Mouse (Mus musculus) hindbrain, postnatal 0 days (tissue): ENCODE measurements around the gene Tbc1d30. TPM values are rescaled to one million over a fixed set of nuclear protein-coding genes. Genes with fewer than 3 reads are reported as not detected.

Experiments used
- ATAC-seq: fragments of 200-750 bp; cut with Nextera tagmentation; 2 replicates; pipeline ENCODE4 v1.8.0; 2017; ENCODE audit warnings: mild to moderate bottlenecking, moderate TSS enrichment, moderate library complexity
- DNase-seq: peaks from one replicate; pipeline ENCODE4 v3.0.0-alpha.2; 2015; ENCODE audit warnings: low spot score
- H3K27ac ChIP-seq: fragments of 300-500 bp; sonication (generic); 2 replicates; pipeline ENCODE4 v1.5.1; 2014; ENCODE audit warnings: mild to moderate bottlenecking
- H3K27me3 ChIP-seq: fragments of 300-500 bp; sonication (generic); 2 replicates; pipeline ENCODE4 v1.6.1; 2014; ENCODE audit warnings: low read length, mixed read lengths; ENCODE audit not compliant: insufficient read depth
- H3K36me3 ChIP-seq: fragments of 300-500 bp; sonication (generic); 2 replicates; pipeline ENCODE4 v1.6.1; 2014; ENCODE audit warnings: low read length, mixed read lengths; ENCODE audit not compliant: insufficient read depth
- H3K4me1 ChIP-seq: fragments of 300-500 bp; sonication (generic); 2 replicates; pipeline ENCODE4 v1.6.1; 2014; ENCODE audit warnings: antibody characterized with exemption, low read length, mixed read lengths; ENCODE audit not compliant: insufficient read depth
- H3K4me2 ChIP-seq: fragments of 300-500 bp; sonication (generic); 2 replicates; pipeline ENCODE4 v1.6.1; 2014; ENCODE audit warnings: low read depth, mild to moderate bottlenecking, low read length, moderate library complexity, mixed read lengths
- H3K4me3 ChIP-seq: fragments of 300-500 bp; sonication (generic); 2 replicates; pipeline ENCODE4 v1.5.1; 2014; ENCODE audit warnings: low read length
- H3K9ac ChIP-seq: fragments of 300-500 bp; sonication (generic); replicated peaks from 2 replicates; pipeline ENCODE4 v1.6.1; 2014; ENCODE audit warnings: mild to moderate bottlenecking, low read length, moderate library complexity, mixed read lengths
- H3K9me3 ChIP-seq: fragments of 300-500 bp; sonication (generic); 2 replicates; pipeline ENCODE4 v1.6.1; 2016; ENCODE audit warnings: low read length, mixed read lengths
- CTCF ChIP-seq: IDR thresholded peaks from 2 replicates; pipeline ENCODE4 v1.5.1; 2016; ENCODE audit warnings: antibody characterized with exemption, control low read depth, low read depth
- WGBS: fragments of 180-500 bp; shearing (Covaris S2); extraction: QIAGEN DNeasy Blood & Tissue Kit; methylation state at CpG from one replicate; pipeline ENCODE4 v1.1.7; 2014; 5-methylcytosine and 5-hydroxymethylcytosine counted together
- polyA plus RNA-seq: library from polyadenylated mRNA; unstranded; fragments of >200 nt; fragmentation: Nextera tagmentation; extraction: Ambion mirVana; gene quantifications from 2 replicates; pipeline ENCODE4 v1.2.1, GENCODE M21; 2015
- total RNA-seq: library from RNA; depleted of rRNA; stranded (reverse); fragments of >200 nt; gene quantifications from 2 replicates; pipeline ENCODE4 v1.2.3, GENCODE M21; 2014

Gene Tbc1d30
- total and polyA plus RNA-seq, 2 experiments from 2014 or later, result 10.4 to 47.5 TPM

DNA sequence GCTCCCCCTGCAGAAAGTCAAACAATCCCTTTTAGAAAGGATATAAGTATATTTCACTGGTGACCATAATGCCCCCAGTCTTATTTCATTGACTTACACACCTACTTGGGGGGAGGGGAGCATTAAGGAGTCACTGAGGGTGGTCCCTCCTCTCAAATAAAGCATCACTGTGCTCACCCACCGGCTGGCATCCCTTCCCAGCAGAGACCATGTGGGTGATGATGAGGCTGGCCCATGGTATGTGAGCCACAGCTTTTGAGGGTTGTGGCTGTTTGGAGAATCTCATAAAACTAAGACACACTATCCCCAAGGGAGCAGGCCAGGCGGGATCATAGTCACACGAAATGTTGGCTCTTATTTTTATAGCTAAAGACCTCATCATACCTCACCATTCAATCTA lies 116.6 kb downstream of the Tbc1d30 start:
- 83% methylated on average over 3 of the region's 3 CpGs for WGBS
- H3K27ac ChIP-seq, result no peak overlapping the region
- H3K9me3 ChIP-seq, result no peaks in the 10 kb centered on the region
- H3K27me3 ChIP-seq, result no peaks in the 10 kb centered on the region
- no peak overlapping the region for H3K4me3 ChIP-seq
- no peaks in the 10 kb centered on the region for H3K4me1 ChIP-seq
- no peak overlapping the region for H3K4me2 ChIP-seq
- ATAC-seq, result no peak
- no peak for DNase-seq
- no peaks in the 10 kb centered on the region for H3K36me3 ChIP-seq
- no peak overlapping the region for H3K9ac ChIP-seq
- TF ChIP-seq CTCF, result no peak

DNA sequence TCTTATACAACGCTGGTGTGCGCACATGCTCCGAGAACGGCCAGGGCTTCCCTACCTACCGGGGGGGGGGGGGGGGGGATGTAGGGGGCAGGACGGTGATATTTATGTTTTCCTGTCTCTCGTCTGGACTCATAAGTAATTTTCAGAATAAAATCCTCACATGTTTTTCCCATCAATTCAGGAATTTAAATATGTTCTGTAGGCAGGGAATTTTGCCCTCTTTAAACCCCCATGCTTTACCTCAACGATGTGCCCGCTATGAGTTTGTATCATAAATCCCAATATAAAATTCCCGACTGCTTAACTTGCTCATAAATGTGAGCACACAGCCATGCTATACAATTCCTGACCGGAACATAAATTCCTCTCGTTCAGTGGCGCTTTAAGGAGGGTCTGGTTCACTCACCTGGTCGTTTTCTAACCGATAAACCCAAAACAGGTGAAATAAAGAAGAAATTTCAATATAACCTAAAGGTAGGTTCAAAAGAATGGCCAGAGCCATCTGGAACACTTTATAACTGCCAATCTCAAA lies 122.6 kb downstream of the Tbc1d30 start:
- no peaks in the 10 kb centered on the region for H3K9me3 ChIP-seq
- H3K36me3 ChIP-seq, result no peaks in the 10 kb centered on the region
- no peak for TF ChIP-seq CTCF
- ATAC-seq (no peak), DNase-seq (no peak)
- H3K4me3 ChIP-seq, result no peak overlapping the region
- no peak overlapping the region for H3K4me2 ChIP-seq
- no peaks in the 10 kb centered on the region for H3K27me3 ChIP-seq
- no peak overlapping the region for H3K9ac ChIP-seq
- H3K4me1 ChIP-seq, result no peaks in the 10 kb centered on the region
- WGBS, result 90% methylated on average over 15 of the region's 15 CpGs
- no peak overlapping the region for H3K27ac ChIP-seq

DNA sequence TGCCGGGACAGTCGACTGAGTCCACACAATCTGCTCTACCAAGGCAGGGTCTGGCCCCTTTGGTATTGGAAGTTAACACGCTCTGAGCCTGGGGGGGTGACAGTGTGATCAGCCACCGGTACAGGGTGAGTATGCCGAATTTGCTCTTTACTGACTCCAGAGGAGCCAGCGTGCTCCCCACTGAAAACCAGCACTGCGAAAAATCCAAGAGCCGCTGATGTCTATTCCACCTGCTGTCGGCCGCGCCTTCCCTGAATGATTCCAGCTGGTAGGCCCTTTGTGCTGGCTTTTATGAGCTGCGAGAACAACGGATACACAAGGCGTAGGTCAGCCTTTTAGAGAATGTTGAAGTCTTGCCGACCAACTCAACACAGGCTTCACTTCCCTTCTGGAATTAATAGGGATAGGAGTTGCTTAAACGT lies 123.1 kb downstream of the Tbc1d30 start:
- Histone ChIP-seq H3K36me3 (no peaks in the 10 kb centered on the region), H3K27ac (no peak overlapping the region), H3K4me2 (no peak overlapping the region), H3K27me3 (no peaks in the 10 kb centered on the region), H3K9ac (no peak overlapping the region), H3K9me3 (no peaks in the 10 kb centered on the region), H3K4me1 (no peaks in the 10 kb centered on the region), H3K4me3 (no peak overlapping the region)
- TF ChIP-seq CTCF, result no peak
- ATAC-seq (no peak), DNase-seq (no peak)
- 53% methylated on average over 16 of the region's 16 CpGs for WGBS

DNA sequence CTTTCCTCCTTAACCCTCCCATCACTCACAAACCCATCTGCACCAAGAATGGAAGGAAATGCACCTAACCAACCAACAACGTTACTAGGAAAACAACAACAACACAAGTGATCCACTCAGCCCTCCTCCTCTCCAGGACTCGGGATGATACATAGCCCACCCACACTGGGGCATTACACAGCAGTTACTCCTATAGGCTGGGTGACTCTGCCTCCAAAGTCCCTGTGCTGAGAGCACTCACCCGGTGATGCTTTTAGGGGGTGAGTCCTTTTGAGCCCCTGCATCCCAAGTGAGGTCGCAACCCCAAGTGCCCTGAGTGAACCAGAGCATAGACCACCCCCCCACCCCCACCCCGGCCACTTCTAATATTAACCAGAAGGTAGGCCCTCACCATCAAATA lies 123.7 kb downstream of the Tbc1d30 start:
- H3K9me3 ChIP-seq, result no peaks in the 10 kb centered on the region
- no peak overlapping the region for H3K27ac ChIP-seq
- no peak overlapping the region for H3K4me2 ChIP-seq
- DNase-seq (no peak), ATAC-seq (no peak)
- no peaks in the 10 kb centered on the region for H3K27me3 ChIP-seq
- no peak for TF ChIP-seq CTCF
- no peak overlapping the region for H3K9ac ChIP-seq
- no peaks in the 10 kb centered on the region for H3K36me3 ChIP-seq
- H3K4me1 ChIP-seq, result no peaks in the 10 kb centered on the region
- no peak overlapping the region for H3K4me3 ChIP-seq
- WGBS, result 88% methylated on average over 5 of the region's 5 CpGs

DNA sequence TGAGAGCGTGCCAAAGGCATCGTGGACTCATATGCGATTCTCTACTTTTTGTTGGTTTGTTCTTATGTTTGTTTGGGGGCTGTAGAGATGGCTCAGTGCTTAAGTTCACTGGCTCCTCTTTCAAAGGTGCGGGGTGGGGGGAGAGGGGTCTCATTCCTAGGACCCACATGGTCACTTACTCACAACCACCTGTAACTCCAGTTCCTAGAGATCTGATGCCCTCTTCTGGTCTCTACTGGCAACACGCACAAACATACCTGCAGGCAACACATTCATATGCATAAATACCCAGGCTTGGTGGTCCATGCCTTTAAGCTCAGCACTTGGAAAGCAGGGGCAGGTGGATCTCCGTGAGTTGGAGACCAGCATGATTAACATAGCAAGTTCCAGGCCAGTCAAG lies 125.4 kb downstream of the Tbc1d30 start:
- no peaks in the 10 kb centered on the region for H3K4me1 ChIP-seq
- 74% methylated on average over 6 of the region's 6 CpGs for WGBS
- H3K4me3 ChIP-seq, result no peak overlapping the region
- H3K9me3 ChIP-seq, result no peaks in the 10 kb centered on the region
- H3K4me2 ChIP-seq, result no peak overlapping the region
- no peak overlapping the region for H3K9ac ChIP-seq
- TF ChIP-seq CTCF, result peak; percentile 48
- no peaks in the 10 kb centered on the region for H3K36me3 ChIP-seq
- DNase-seq, result no peak
- H3K27me3 ChIP-seq, result no peaks in the 10 kb centered on the region
- no peak for ATAC-seq
- no peak overlapping the region for H3K27ac ChIP-seq

DNA sequence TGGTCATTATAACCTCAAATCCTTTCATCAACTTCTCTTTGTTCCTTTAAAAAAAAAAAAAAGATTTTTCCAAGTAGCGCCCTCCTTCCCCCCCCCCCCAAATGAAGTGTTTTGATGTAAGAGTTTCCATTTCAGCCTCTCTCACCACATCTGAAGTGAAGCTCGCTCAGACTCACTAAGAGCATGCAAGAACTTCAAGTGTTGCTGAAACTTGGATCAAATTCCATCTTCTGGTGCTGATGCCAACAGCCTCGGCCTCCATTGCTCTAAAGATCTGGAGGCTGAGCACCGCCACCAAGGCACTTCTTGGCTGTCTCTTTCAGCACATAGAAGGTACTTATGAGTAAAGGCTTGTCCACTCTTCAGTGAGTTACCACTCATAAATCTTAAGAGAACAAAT lies 128.2 kb downstream of the Tbc1d30 start:
- no peak for TF ChIP-seq CTCF
- H3K4me2 ChIP-seq, result no peak overlapping the region
- H3K36me3 ChIP-seq, result no peaks in the 10 kb centered on the region
- DNase-seq (no peak), ATAC-seq (no peak)
- no peak overlapping the region for H3K4me3 ChIP-seq
- no peaks in the 10 kb centered on the region for H3K27me3 ChIP-seq
- no peak overlapping the region for H3K9ac ChIP-seq
- H3K9me3 ChIP-seq, result no peaks in the 10 kb centered on the region
- 87% methylated on average over 4 of the region's 4 CpGs for WGBS
- no peak overlapping the region for H3K27ac ChIP-seq
- H3K4me1 ChIP-seq, result no peaks in the 10 kb centered on the region

DNA sequence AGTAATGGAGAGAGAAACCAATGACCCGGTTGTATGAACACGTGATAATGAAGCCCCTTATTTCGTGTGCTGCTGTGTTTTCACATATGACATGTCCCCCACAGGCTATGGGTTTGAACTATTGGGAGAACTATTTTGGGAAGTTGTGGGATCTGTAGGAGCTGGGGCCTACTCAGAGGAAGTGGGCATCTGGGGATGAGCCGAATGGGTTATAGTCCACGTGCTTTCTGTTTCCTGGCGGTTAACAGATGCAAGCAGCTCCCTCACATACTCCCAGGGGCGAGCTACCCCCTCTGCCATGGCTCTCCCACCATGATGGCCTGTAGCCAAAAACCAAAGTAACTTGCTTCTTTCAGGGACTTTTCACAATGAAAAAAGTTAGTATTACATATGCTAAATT lies 132.5 kb downstream of the Tbc1d30 start:
- TF ChIP-seq CTCF, result no peak
- Histone ChIP-seq H3K4me1 (no peaks in the 10 kb centered on the region), H3K36me3 (no peaks in the 10 kb centered on the region), H3K4me3 (no peak overlapping the region), H3K9ac (no peak overlapping the region), H3K4me2 (no peak overlapping the region), H3K27ac (no peak overlapping the region), H3K9me3 (no peaks in the 10 kb centered on the region), H3K27me3 (no peaks in the 10 kb centered on the region)
- WGBS, result 85% methylated on average over 7 of the region's 7 CpGs
- ATAC-seq, result no peak
- DNase-seq, result no peak
